Mouse (Mus musculus) thymus, adult 2 months (tissue): ENCODE measurements around the gene Ric8a. TPM values are rescaled to one million over a fixed set of nuclear protein-coding genes. Genes with fewer than 3 reads are reported as not detected.

Source experiments
- DNase-seq: peaks from one replicate; pipeline ENCODE4 v3.0.0; 2021
- H3K27ac ChIP-seq: fragments of 200-500 bp; 2 replicates; pipeline ENCODE4 v1.5.1; 2012; ENCODE audit warnings: low read length, control low read depth; ENCODE audit not compliant: control insufficient read depth, insufficient read depth
- H3K27me3 ChIP-seq: fragments of 200-500 bp; 2 replicates; pipeline ENCODE4 v1.6.1; 2012; ENCODE audit warnings: mild to moderate bottlenecking, low read length, moderate library complexity, mixed read lengths; ENCODE audit not compliant: control insufficient read depth, insufficient read depth
- H3K36me3 ChIP-seq: fragments of 200-500 bp; 2 replicates; pipeline ENCODE4 v1.6.1; 2012; ENCODE audit warnings: mild to moderate bottlenecking, low read length, moderate library complexity; ENCODE audit not compliant: control insufficient read depth, insufficient read depth
- H3K4me1 ChIP-seq: fragments of 200-500 bp; replicated peaks from 2 replicates; pipeline ENCODE4 v1.6.1; 2012; ENCODE audit warnings: low read length; ENCODE audit not compliant: control insufficient read depth, insufficient read depth
- H3K4me3 ChIP-seq: fragments of 200-500 bp; 2 replicates; pipeline ENCODE4 v1.5.1; 2012; ENCODE audit warnings: mild to moderate bottlenecking, low read length, control low read depth, moderate library complexity; ENCODE audit not compliant: control insufficient read depth, insufficient read depth
- CTCF ChIP-seq: fragments of 200-500 bp; IDR thresholded peaks from 2 replicates; pipeline ENCODE4 v1.5.1; 2012; ENCODE audit warnings: mild to moderate bottlenecking, control low read depth, low read length, moderate library complexity, borderline replicate concordance; ENCODE audit not compliant: control insufficient read depth, poor library complexity, insufficient read depth; ENCODE audit errors: extremely low read depth
- POLR2A ChIP-seq: fragments of 200-500 bp; IDR thresholded peaks from 2 replicates; pipeline ENCODE4 v1.6.1; 2012; ENCODE audit warnings: mild to moderate bottlenecking, low read length, control low read depth, moderate library complexity; ENCODE audit not compliant: control insufficient read depth, poor library complexity, insufficient read depth; ENCODE audit errors: extremely low read depth
- WGBS: fragments of 180-500 bp; shearing (Covaris S2); methylation state at CpG from one replicate; pipeline ENCODE4 v1.1.7; 2018; 5-methylcytosine and 5-hydroxymethylcytosine counted together
- polyA plus RNA-seq: library from polyadenylated mRNA; depleted of rRNA; stranded (reverse); fragments of >200 nt; gene quantifications from 2 replicates; pipeline ENCODE4 v1.2.3, GENCODE M21; 2012; rRNA removed

Ric8a gene
- polyA plus RNA-seq, 1 experiment: 181 TPM

DNA sequence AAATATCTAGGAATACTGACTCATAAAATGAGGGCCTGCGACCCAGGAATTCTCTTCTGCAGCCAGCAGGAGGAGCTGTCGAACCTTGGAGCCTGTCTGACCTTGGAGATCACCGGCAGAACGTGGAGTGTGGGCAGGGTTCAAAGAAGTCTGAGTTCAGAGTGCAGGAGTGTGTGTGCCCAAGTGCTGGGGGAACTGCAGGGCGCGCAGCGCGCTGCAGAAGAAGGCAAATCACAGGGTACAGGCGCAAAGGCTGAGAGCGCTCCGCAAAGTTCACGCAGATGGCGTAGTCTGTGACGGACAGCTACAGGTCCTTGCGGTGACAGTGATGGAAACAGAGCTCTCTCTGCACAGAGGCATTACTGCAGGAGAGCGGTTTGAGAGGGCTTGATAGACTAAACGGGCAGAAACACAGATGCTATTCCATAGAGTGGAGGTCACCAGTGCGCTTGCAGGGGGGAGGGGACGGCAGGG is 51.9 kb downstream of the Ric8a start:
- peak; percentile 78 for DNase-seq

DNA sequence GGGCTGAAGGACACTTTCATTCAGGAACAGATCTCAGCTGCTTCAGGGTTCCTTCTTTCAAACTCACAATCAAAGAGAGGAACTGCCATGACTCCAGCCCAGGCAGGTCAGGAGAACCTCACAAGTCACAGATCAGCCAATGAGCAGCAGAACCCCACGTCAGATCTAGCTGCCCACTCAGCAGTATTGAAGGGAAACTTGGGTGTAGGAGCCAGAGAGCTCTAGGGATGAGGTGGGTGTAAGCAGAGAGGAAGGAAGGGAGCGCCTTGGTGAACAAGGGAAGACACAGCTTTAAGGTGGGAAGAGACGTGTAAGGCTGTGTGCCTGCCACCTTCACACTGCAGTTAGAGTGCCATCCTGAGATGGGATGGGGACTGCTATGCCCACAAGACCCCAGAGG is 55.5 kb downstream of the Ric8a start:
- 69% methylated on average over 3 of the region's 3 CpGs for WGBS
- Histone ChIP-seq H3K4me1 (peaks cover 8% of the 10 kb centered on the region), H3K27me3 (no peaks in the 10 kb centered on the region), H3K27ac (no peak overlapping the region), H3K4me3 (no peak overlapping the region), H3K36me3 (no peaks in the 10 kb centered on the region)
- no peak for DNase-seq
- TF ChIP-seq POLR2A (no peak), CTCF (no peak)

More for the DNA sequence above, 51.9 kb downstream of the Ric8a start:
- TF ChIP-seq CTCF (peak; percentile 79; the same call in 1 of the 2 replicates), POLR2A (no peak)
- no peaks in the 10 kb centered on the region for H3K27me3 ChIP-seq
- 3% methylated on average over 19 of the region's 19 CpGs for WGBS
- H3K4me1 ChIP-seq: peaks cover 8% of the 10 kb centered on the region
- H3K27ac ChIP-seq: no peak overlapping the region
- H3K36me3 ChIP-seq: no peaks in the 10 kb centered on the region
- H3K4me3 ChIP-seq: 0 out of 2 replicates have a peak overlapping the region, but pooled peaks have one; percentile 10

DNA sequence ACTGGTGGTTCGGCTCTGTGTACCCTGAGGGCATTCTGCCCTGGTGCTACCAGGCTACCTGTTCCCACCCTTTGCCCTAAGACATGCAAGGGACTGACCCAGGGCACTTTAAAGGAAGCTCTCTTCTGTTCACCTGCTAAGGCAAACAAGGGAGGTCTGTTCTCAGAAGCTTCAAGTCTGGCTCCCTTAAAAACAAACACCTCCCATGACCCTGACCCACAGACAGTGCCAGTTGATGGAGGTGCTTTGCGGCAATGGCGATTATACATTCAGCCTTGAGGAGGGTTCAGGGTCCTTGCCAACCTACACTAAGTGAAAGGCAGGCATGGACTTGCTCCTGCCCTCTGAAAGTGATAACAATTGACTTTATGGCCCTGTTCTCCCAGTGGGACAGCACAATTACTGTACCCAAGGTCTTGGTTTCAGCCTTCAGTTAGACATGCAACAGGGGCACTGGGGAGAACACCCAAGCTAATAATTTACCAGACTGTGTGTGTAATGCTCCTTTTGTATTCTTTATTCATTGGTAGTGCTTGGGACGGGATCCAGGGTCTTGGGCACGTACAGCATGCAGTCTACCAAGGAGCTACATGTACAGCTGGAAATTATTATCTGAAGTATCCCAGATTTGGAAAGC is 56.2 kb downstream of the Ric8a start:
- H3K4me3 ChIP-seq: no peak overlapping the region
- 93% methylated on average over 5 of the region's 5 CpGs for WGBS
- H3K4me1 ChIP-seq: peaks cover 8% of the 10 kb centered on the region
- H3K36me3 ChIP-seq: no peaks in the 10 kb centered on the region
- TF ChIP-seq CTCF: no peak
- no peak for TF ChIP-seq POLR2A
- no peak overlapping the region for H3K27ac ChIP-seq
- no peaks in the 10 kb centered on the region for H3K27me3 ChIP-seq
- DNase-seq: no peak

Other genes with a start within 250 kb of the Ric8a start
- gene Olfr61, start 228.0 kb upstream of the Ric8a start, polyA plus RNA-seq: not detected in 2 replicates
- not detected in 2 replicates for gene Olfr53, start 210.5 kb upstream of the Ric8a start, polyA plus RNA-seq
- not detected in 2 replicates for gene Olfr539, start 197.0 kb upstream of the Ric8a start, polyA plus RNA-seq
- not detected in 2 replicates for gene Olfr45, start 175.0 kb upstream of the Ric8a start, polyA plus RNA-seq
- gene Olfr541, start 159.7 kb upstream of the Ric8a start, polyA plus RNA-seq: not detected in 2 replicates
- gene Cyp2e1, start 93.2 kb upstream of the Ric8a start, polyA plus RNA-seq: 11.2 and 12.2 TPM in 2 replicates
- gene Syce1, start 69.1 kb upstream of the Ric8a start, polyA plus RNA-seq: 0.27 TPM in 1 of 2 replicates, not detected in the other
- gene Zfp941, start 34.8 kb upstream of the Ric8a start, polyA plus RNA-seq: 0.04 and 0.22 TPM in 2 replicates
- 12.9 and 15.9 TPM in 2 replicates for gene Urah, start 21.9 kb upstream of the Ric8a start, polyA plus RNA-seq
- 2.0 and 3.2 TPM in 2 replicates for gene Scgb1c1, start 11.4 kb upstream of the Ric8a start, polyA plus RNA-seq
- 0.20 TPM in 1 of 2 replicates, not detected in the other for gene Odf3, start 9.2 kb upstream of the Ric8a start, polyA plus RNA-seq
- not detected in 2 replicates for gene Gm45785, start 626 bp upstream of the Ric8a start, polyA plus RNA-seq
- gene Bet1l, start 620 bp downstream of the Ric8a start, polyA plus RNA-seq: 26.5 and 31.8 TPM in 2 replicates
- 99.7 and 100 TPM in 2 replicates for gene Psmd13, start 25.0 kb downstream of the Ric8a start, polyA plus RNA-seq
- gene Sirt3, start 25.4 kb downstream of the Ric8a start, polyA plus RNA-seq: 23.1 and 27.6 TPM in 2 replicates
- gene Cox8b, start 43.5 kb downstream of the Ric8a start, polyA plus RNA-seq: 159 and 231 TPM in 2 replicates
- 0.32 and 0.71 TPM in 2 replicates for gene Nlrp6, start 63.9 kb downstream of the Ric8a start, polyA plus RNA-seq
- 60.1 and 68.6 TPM in 2 replicates for gene Pgghg, start 84.4 kb downstream of the Ric8a start, polyA plus RNA-seq
- 0.43 and 0.81 TPM in 2 replicates for gene Ifitm5, start 93.3 kb downstream of the Ric8a start, polyA plus RNA-seq
- gene Gm45717, start 99.0 kb downstream of the Ric8a start, polyA plus RNA-seq: not detected in 2 replicates
- 207 and 296 TPM in 2 replicates for gene Ifitm2, start 99.0 kb downstream of the Ric8a start, polyA plus RNA-seq
- 39.0 and 60.9 TPM in 2 replicates for gene Ifitm1, start 110.3 kb downstream of the Ric8a start, polyA plus RNA-seq
- 309 and 397 TPM in 2 replicates for gene Ifitm3, start 153.8 kb downstream of the Ric8a start, polyA plus RNA-seq
- 4.7 and 5.9 TPM in 2 replicates for gene Ifitm6, start 161.0 kb downstream of the Ric8a start, polyA plus RNA-seq
- gene Gm17387, start 172.2 kb downstream of the Ric8a start, polyA plus RNA-seq: not detected in 2 replicates
- 1.4 and 1.6 TPM in 2 replicates for gene B4galnt4, start 204.1 kb downstream of the Ric8a start, polyA plus RNA-seq
- 46.8 and 49.9 TPM in 2 replicates for gene Pkp3, start 221.3 kb downstream of the Ric8a start, polyA plus RNA-seq
- gene Sigirr, start 243.6 kb downstream of the Ric8a start, polyA plus RNA-seq: 62.4 and 67.3 TPM in 2 replicates